Mouse (Mus musculus): Measurements from ENCODE around the gene A430078G23Rik. TPM values are rescaled to one million over a fixed set of nuclear protein-coding genes. Genes with fewer than 3 reads are reported as not detected.
A peak's percentile ranks its signal among the peaks of the same experiment; 100 is the strongest.

Gene A430078G23Rik
- polyA plus RNA-seq, 1 experiment from 2014 or later, result 0.15 TPM

- WGBS, result 100% methylated on average over 1 of the region's 1 CpGs
- no peak for ATAC-seq (ENCODE audit: insufficient number of reproducible peaks, insufficient read depth, low FRiP score, low TSS enrichment, low read depth)
- no peak overlapping the region for H3K4me2 ChIP-seq
These were observed 59.6 kb downstream of the A430078G23Rik start for GRCm38 (mm10) chr8:3412816-3413215.

GRCm38 (mm10) chr8:3414639-3415190, 61.5 kb downstream of the A430078G23Rik start:
- 68% methylated on average over 6 of the region's 6 CpGs for WGBS
- H3K36me3 ChIP-seq, result no peaks in the 10 kb centered on the region
- ATAC-seq (ENCODE audit: insufficient number of reproducible peaks, insufficient read depth, low FRiP score, low TSS enrichment, low read depth), result no peak
- H3K4me3 ChIP-seq (replicated peaks), result no peak overlapping the region
- H3K27ac ChIP-seq, result no peak overlapping the region
- H3K4me2 ChIP-seq, result no peak overlapping the region
- no peaks in the 10 kb centered on the region for H3K9me3 ChIP-seq
- peaks cover 27% of the 10 kb centered on the region for H3K4me1 ChIP-seq (replicated peaks)
- H3K9ac ChIP-seq (replicated peaks), result no peak overlapping the region
- H3K27me3 ChIP-seq, result no peaks in the 10 kb centered on the region

More at GRCm38 (mm10) chr8:3412816-3413215, 59.6 kb downstream of the A430078G23Rik start:
- no peak overlapping the region for H3K27ac ChIP-seq
- peaks cover 13% of the 10 kb centered on the region for H3K4me1 ChIP-seq (replicated peaks)
- no peaks in the 10 kb centered on the region for H3K36me3 ChIP-seq
- H3K27me3 ChIP-seq, result no peaks in the 10 kb centered on the region
- no peaks in the 10 kb centered on the region for H3K9me3 ChIP-seq
- no peak overlapping the region for H3K4me3 ChIP-seq (replicated peaks)
- H3K9ac ChIP-seq (replicated peaks), result no peak overlapping the region

DNA sequence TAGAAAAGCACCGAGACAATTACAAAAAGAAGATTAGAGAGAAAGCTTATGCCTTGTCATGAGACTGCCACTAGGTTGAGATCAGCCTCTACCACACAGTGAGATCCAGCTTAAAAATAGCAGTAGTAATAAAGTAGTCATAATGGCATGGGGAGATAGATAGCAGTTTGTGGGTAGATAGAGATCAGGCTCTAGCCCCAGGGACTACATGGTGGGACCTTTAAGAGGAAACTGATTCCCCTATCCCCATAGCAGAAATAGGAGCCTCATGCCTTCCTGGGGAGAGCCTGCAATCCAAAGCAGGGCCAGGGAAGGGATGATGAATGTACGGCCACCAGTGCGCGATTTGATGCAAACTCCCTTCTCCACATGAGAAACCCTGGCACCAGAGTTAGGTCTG, 62.0 kb downstream of the A430078G23Rik start:
- Histone ChIP-seq H3K27me3 (no peaks in the 10 kb centered on the region), H3K36me3 (no peaks in the 10 kb centered on the region), H3K27ac (no peak overlapping the region), H3K9me3 (no peaks in the 10 kb centered on the region), H3K4me2 (no peak overlapping the region), H3K4me3 (replicated peaks) (no peak overlapping the region), H3K4me1 (replicated peaks) (peaks cover 32% of the 10 kb centered on the region), H3K9ac (replicated peaks) (no peak overlapping the region)
- ATAC-seq (ENCODE audit: insufficient number of reproducible peaks, insufficient read depth, low FRiP score, low TSS enrichment, low read depth), result no peak
- 81% methylated on average over 4 of the region's 4 CpGs for WGBS

- 92% methylated on average over 6 of the region's 6 CpGs for WGBS
- no peak overlapping the region for H3K4me2 ChIP-seq
- no peaks in the 10 kb centered on the region for H3K9me3 ChIP-seq
- peaks cover 36% of the 10 kb centered on the region for H3K4me1 ChIP-seq (replicated peaks)
- no peak overlapping the region for H3K27ac ChIP-seq
- H3K4me3 ChIP-seq (replicated peaks), result no peak overlapping the region
- no peaks in the 10 kb centered on the region for H3K36me3 ChIP-seq
- no peak overlapping the region for H3K9ac ChIP-seq (replicated peaks)
- ATAC-seq (ENCODE audit: insufficient number of reproducible peaks, insufficient read depth, low FRiP score, low TSS enrichment, low read depth), result no peak
- H3K27me3 ChIP-seq, result no peaks in the 10 kb centered on the region
These were observed 62.4 kb downstream of the A430078G23Rik start for GRCm38 (mm10) chr8:3415661-3416060.

- peaks cover 40% of the 10 kb centered on the region for H3K4me1 ChIP-seq (replicated peaks)
- no peak for ATAC-seq (ENCODE audit: insufficient number of reproducible peaks, insufficient read depth, low FRiP score, low TSS enrichment, low read depth)
- no peaks in the 10 kb centered on the region for H3K27me3 ChIP-seq
- no peak overlapping the region for H3K4me3 ChIP-seq (replicated peaks)
- no peaks in the 10 kb centered on the region for H3K36me3 ChIP-seq
- 37% methylated on average over 4 of the region's 4 CpGs for WGBS
- no peak overlapping the region for H3K9ac ChIP-seq (replicated peaks)
- H3K9me3 ChIP-seq, result no peaks in the 10 kb centered on the region
- no peak overlapping the region for H3K4me2 ChIP-seq
- H3K27ac ChIP-seq, result no peak overlapping the region
These were observed 63.6 kb downstream of the A430078G23Rik start for GRCm38 (mm10) chr8:3416846-3417245.

GRCm38 (mm10) chr8:3417455-3417854, 64.2 kb downstream of the A430078G23Rik start:
- H3K36me3 ChIP-seq, result no peaks in the 10 kb centered on the region
- 7% methylated on average over 8 of the region's 8 CpGs for WGBS
- 0 out of 2 replicates have a peak overlapping the region, but pooled peaks have one; percentile 3 for H3K27ac ChIP-seq
- H3K4me3 ChIP-seq (replicated peaks), result no peak overlapping the region
- no peak overlapping the region for H3K4me2 ChIP-seq
- H3K4me1 ChIP-seq (replicated peaks), result peaks cover 40% of the 10 kb centered on the region
- no peaks in the 10 kb centered on the region for H3K9me3 ChIP-seq
- H3K9ac ChIP-seq (replicated peaks), result no peak overlapping the region
- no peak for ATAC-seq (ENCODE audit: insufficient number of reproducible peaks, insufficient read depth, low FRiP score, low TSS enrichment, low read depth)
- H3K27me3 ChIP-seq, result no peaks in the 10 kb centered on the region

- Histone ChIP-seq H3K9me3 (no peaks in the 10 kb centered on the region), H3K36me3 (no peaks in the 10 kb centered on the region), H3K4me2 (no peak overlapping the region), H3K4me1 (replicated peaks) (peaks cover 40% of the 10 kb centered on the region), H3K4me3 (replicated peaks) (no peak overlapping the region), H3K27ac (no peak overlapping the region), H3K9ac (replicated peaks) (no peak overlapping the region), H3K27me3 (no peaks in the 10 kb centered on the region)
- no peak for ATAC-seq (ENCODE audit: insufficient number of reproducible peaks, insufficient read depth, low FRiP score, low TSS enrichment, low read depth)
- WGBS, result 89% methylated on average over 1 of the region's 1 CpGs
These were observed 64.9 kb downstream of the A430078G23Rik start for GRCm38 (mm10) chr8:3418101-3418500.

DNA sequence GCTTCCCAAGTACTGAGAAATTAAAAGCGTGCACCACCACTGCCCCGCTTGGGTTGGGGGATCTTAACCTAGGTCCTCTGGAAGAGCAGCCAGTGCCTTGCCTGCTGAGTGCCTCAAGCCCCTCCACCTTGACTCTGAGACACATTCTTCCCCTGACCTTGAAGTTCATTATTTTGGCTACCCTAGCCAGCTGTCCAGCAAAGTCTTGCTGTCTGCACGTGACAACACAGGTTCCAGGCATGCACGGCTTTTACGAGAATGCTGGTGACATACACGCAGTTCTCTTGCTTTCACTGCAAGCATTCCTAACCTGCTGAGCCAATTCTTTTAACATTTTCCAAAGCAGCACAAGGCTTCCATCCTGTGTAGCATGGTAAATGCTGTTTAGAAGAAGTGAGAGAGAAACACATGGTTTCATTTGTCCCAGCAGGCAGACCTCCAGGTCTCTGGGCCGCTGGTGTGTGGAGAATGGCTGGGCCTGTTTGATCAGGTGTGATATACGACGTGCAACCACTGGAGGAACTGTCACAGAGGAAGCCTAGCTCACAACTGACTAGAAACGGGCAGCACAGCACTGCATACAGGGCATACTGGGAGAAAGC, 67.0 kb downstream of the A430078G23Rik start:
- peak; percentile 87 for ATAC-seq (ENCODE audit: insufficient number of reproducible peaks, insufficient read depth, low FRiP score, low TSS enrichment, low read depth)

GRCm38 (mm10) chr8:3421507-3421906, 68.3 kb downstream of the A430078G23Rik start:
- ATAC-seq (ENCODE audit: insufficient number of reproducible peaks, insufficient read depth, low FRiP score, low TSS enrichment, low read depth), result no peak
- WGBS, result 88% methylated on average over 5 of the region's 5 CpGs
- Histone ChIP-seq H3K4me1 (replicated peaks) (peaks cover 40% of the 10 kb centered on the region), H3K9ac (replicated peaks) (no peak overlapping the region), H3K27ac (no peak overlapping the region), H3K27me3 (no peaks in the 10 kb centered on the region), H3K9me3 (no peaks in the 10 kb centered on the region), H3K36me3 (no peaks in the 10 kb centered on the region), H3K4me3 (replicated peaks) (no peak overlapping the region), H3K4me2 (no peak overlapping the region)

More for the DNA sequence above, 67.0 kb downstream of the A430078G23Rik start:
- peak overlapping the region; percentile 72 for H3K27ac ChIP-seq
- H3K9ac ChIP-seq (replicated peaks), result no peak overlapping the region
- H3K4me1 ChIP-seq (replicated peaks), result peaks cover 40% of the 10 kb centered on the region
- no peak overlapping the region for H3K4me3 ChIP-seq (replicated peaks)
- no peaks in the 10 kb centered on the region for H3K9me3 ChIP-seq
- no peak overlapping the region for H3K4me2 ChIP-seq
- WGBS, result 26% methylated on average over 10 of the region's 10 CpGs
- H3K36me3 ChIP-seq, result no peaks in the 10 kb centered on the region
- H3K27me3 ChIP-seq, result no peaks in the 10 kb centered on the region

- ATAC-seq (ENCODE audit: insufficient number of reproducible peaks, insufficient read depth, low FRiP score, low TSS enrichment, low read depth), result no peak
- H3K4me3 ChIP-seq (replicated peaks), result no peak overlapping the region
- H3K4me1 ChIP-seq (replicated peaks), result peaks cover 8% of the 10 kb centered on the region
- no peaks in the 10 kb centered on the region for H3K27me3 ChIP-seq
- no peak overlapping the region for H3K27ac ChIP-seq
- H3K9me3 ChIP-seq, result no peaks in the 10 kb centered on the region
- no peak overlapping the region for H3K9ac ChIP-seq (replicated peaks)
- H3K36me3 ChIP-seq, result peaks cover 28% of the 10 kb centered on the region
- no peak overlapping the region for H3K4me2 ChIP-seq
- 88% methylated on average over 5 of the region's 5 CpGs for WGBS
These were observed 72.0 kb downstream of the A430078G23Rik start for GRCm38 (mm10) chr8:3425217-3425616.

- ATAC-seq (ENCODE audit: insufficient number of reproducible peaks, insufficient read depth, low FRiP score, low TSS enrichment, low read depth), result no peak
- 88% methylated on average over 3 of the region's 3 CpGs for WGBS
These were observed 73.0 kb downstream of the A430078G23Rik start for GRCm38 (mm10) chr8:3426211-3426610.

DNA sequence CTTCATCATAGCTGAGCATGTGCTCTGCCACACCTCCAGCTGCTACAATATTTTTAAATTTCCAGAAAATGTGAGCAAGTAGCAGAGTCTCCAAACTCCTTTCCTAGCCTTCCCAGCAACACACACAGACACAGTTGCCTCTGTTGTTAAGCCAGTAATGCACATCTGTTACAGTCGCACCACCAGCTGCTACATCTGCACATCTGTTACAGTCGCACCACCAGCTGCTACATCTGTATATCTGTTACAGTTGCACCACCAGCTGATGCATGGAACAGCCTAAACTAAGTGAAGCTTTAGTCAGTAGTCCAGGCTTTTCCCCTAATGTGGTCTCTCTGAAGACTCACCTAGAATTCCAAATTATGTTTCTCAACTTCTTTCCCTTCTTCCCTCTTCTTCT, 75.2 kb downstream of the A430078G23Rik start:
- Histone ChIP-seq H3K4me3 (replicated peaks) (no peak overlapping the region), H3K4me2 (no peak overlapping the region), H3K9me3 (no peaks in the 10 kb centered on the region), H3K36me3 (peaks cover 59% of the 10 kb centered on the region), H3K27ac (no peak overlapping the region), H3K9ac (replicated peaks) (no peak overlapping the region), H3K4me1 (replicated peaks) (no peaks in the 10 kb centered on the region), H3K27me3 (no peaks in the 10 kb centered on the region)
- 78% methylated on average over 2 of the region's 2 CpGs for WGBS
- no peak for ATAC-seq (ENCODE audit: insufficient number of reproducible peaks, insufficient read depth, low FRiP score, low TSS enrichment, low read depth)

More at GRCm38 (mm10) chr8:3426211-3426610, 73.0 kb downstream of the A430078G23Rik start:
- Histone ChIP-seq H3K36me3 (peaks cover 37% of the 10 kb centered on the region), H3K27ac (no peak overlapping the region), H3K4me1 (replicated peaks) (no peaks in the 10 kb centered on the region), H3K4me3 (replicated peaks) (no peak overlapping the region), H3K9me3 (no peaks in the 10 kb centered on the region), H3K4me2 (no peak overlapping the region), H3K9ac (replicated peaks) (no peak overlapping the region), H3K27me3 (no peaks in the 10 kb centered on the region)

Data from limb, embryonic 12.5 days (tissue).